24 mouse cellular contexts compared by ENCODE assay signal in genomic region chr10:80717281-80717680, GRCm38 (mm10). TPM values are rescaled to one million over a fixed set of nuclear protein-coding genes. Genes with fewer than 3 reads are reported as not detected.
A peak's percentile ranks its signal among the peaks of the same experiment; 100 is the strongest.
DNase-seq lines count a peak whose midpoint lies in the region; ATAC-seq and TF ChIP-seq lines count a peak whose summit lies in the region.
"Had no signal": no experiment of that assay in that cellular context is flagged by ENCODE, and none has a peak within 500 bp of the region (broad histone marks: within the 10 kb centered on the region; RNA-seq: fewer than 3 reads in every experiment).

No protein-coding gene starts in this region.

- H3K36me3 ChIP-seq in liver, embryonic 12.5 days, result peaks cover 100% of the 10 kb centered on the region
- peaks cover 93% of the 10 kb centered on the region for H3K36me3 ChIP-seq in liver, postnatal 0 days (replicated peaks; ENCODE audit: insufficient read depth, low read length)
- peaks cover 79% of the 10 kb centered on the region for H3K36me3 ChIP-seq in midbrain, embryonic 16.5 days (ENCODE audit: control insufficient read depth, insufficient read depth, low read length)

- H3K27ac ChIP-seq in liver, embryonic 12.5 days, result 0 out of 2 replicates have a peak overlapping the region, but pooled peaks have one; percentile 7
- no peak overlapping the region for H3K27ac ChIP-seq in liver, postnatal 0 days (ENCODE audit: low read depth)
- H3K27ac ChIP-seq in midbrain, embryonic 16.5 days (ENCODE audit: low read length), result no peak overlapping the region
- H3K27ac ChIP-seq: embryonic facial prominence, embryonic 13.5 days; forebrain, embryonic 10.5 days; forebrain, embryonic 13.5 days; hindbrain, embryonic 10.5 days; hindbrain, embryonic 13.5 days; intestine, embryonic 15.5 days had no signal

- H3K4me2 ChIP-seq in liver, embryonic 12.5 days, result no peak overlapping the region
- H3K4me2 ChIP-seq in liver, postnatal 0 days (ENCODE audit: low read depth, low read length), result no peak overlapping the region
- H3K4me2 ChIP-seq in midbrain, embryonic 16.5 days (ENCODE audit: low read length), result no peak overlapping the region
- H3K4me2 ChIP-seq: embryonic facial prominence, embryonic 13.5 days; forebrain, embryonic 13.5 days; heart, embryonic 11.5 days; hindbrain, embryonic 13.5 days; intestine, embryonic 15.5 days had no signal

- 81% methylated on average over 1 of the region's 1 CpGs for WGBS in liver, embryonic 12.5 days (ENCODE audit: insufficient replicate concordance)
- WGBS in liver, postnatal 0 days (ENCODE audit: insufficient replicate concordance), result 80% methylated on average over 1 of the region's 1 CpGs
- WGBS in midbrain, embryonic 16.5 days, result 85% methylated on average over 1 of the region's 1 CpGs

- no peak overlapping the region for H3K9ac ChIP-seq in liver, embryonic 12.5 days
- no peak overlapping the region for H3K9ac ChIP-seq in liver, postnatal 0 days (replicated peaks)
- H3K9ac ChIP-seq in midbrain, embryonic 16.5 days (ENCODE audit: low read depth, low read length), result no peak overlapping the region
- H3K9ac ChIP-seq: embryonic facial prominence, embryonic 13.5 days; forebrain, embryonic 13.5 days; hindbrain, embryonic 13.5 days; intestine, embryonic 15.5 days had no signal

- no peak for TF ChIP-seq CTCF in liver, postnatal 0 days (IDR thresholded peaks at IDR 0.05; ENCODE audit: low read depth)

- H3K4me1 ChIP-seq in liver, embryonic 12.5 days, result no peaks in the 10 kb centered on the region
- H3K4me1 ChIP-seq in liver, postnatal 0 days (ENCODE audit: insufficient read depth), result no peaks in the 10 kb centered on the region
- H3K4me1 ChIP-seq in midbrain, embryonic 16.5 days (ENCODE audit: control insufficient read depth, insufficient read depth, low read length), result no peaks in the 10 kb centered on the region
- H3K4me1 ChIP-seq: embryonic facial prominence, embryonic 13.5 days; forebrain, embryonic 10.5 days; forebrain, embryonic 13.5 days; hindbrain, embryonic 10.5 days; hindbrain, embryonic 13.5 days; intestine, embryonic 15.5 days had no signal

- no peak for ATAC-seq in liver, embryonic 12.5 days
- no peak for ATAC-seq in liver, postnatal 0 days
- ATAC-seq in midbrain, embryonic 16.5 days, result no peak
- ATAC-seq: forebrain, embryonic 13.5 days; forebrain, embryonic 16.5 days; hindbrain, embryonic 16.5 days; intestine, embryonic 15.5 days; Patski had no signal

- H3K4me3 ChIP-seq in liver, embryonic 12.5 days, result no peak overlapping the region
- no peak overlapping the region for H3K4me3 ChIP-seq in liver, postnatal 0 days (ENCODE audit: low read depth, low read length)
- H3K4me3 ChIP-seq in midbrain, embryonic 16.5 days (ENCODE audit: low read depth, low read length), result no peak overlapping the region
- H3K4me3 ChIP-seq: embryonic facial prominence, embryonic 13.5 days; forebrain, embryonic 10.5 days; forebrain, embryonic 13.5 days; hindbrain, embryonic 10.5 days; hindbrain, embryonic 13.5 days; intestine, embryonic 15.5 days had no signal

- H3K9me3 ChIP-seq in liver, embryonic 12.5 days (replicated peaks), result no peaks in the 10 kb centered on the region
- no peaks in the 10 kb centered on the region for H3K9me3 ChIP-seq in liver, postnatal 0 days (ENCODE audit: low read length)
- no peaks in the 10 kb centered on the region for H3K9me3 ChIP-seq in midbrain, embryonic 16.5 days (replicated peaks; ENCODE audit: control insufficient read depth, low read length, poor library complexity, severe bottlenecking)
- H3K9me3 ChIP-seq: embryonic facial prominence, embryonic 13.5 days; forebrain, embryonic 10.5 days; forebrain, embryonic 13.5 days; hindbrain, embryonic 10.5 days; hindbrain, embryonic 13.5 days; intestine, embryonic 15.5 days had no signal

- peak; percentile 59 to 80 for DNase-seq in adrenal gland, adult (ENCODE audit: inconsistent age in 2 of 2, low spot score in 1 of 2)
- DNase-seq in adrenal gland, postnatal 4 days (ENCODE audit: low spot score in 2 of 2), result no peak
- DNase-seq in liver, postnatal 0 days, result no peak
- DNase-seq in adrenal gland, postnatal 36 days, result peak; percentile 64 to 79
- DNase-seq in yolk sac, embryonic 10.5 days (ENCODE audit: low spot score), result no peak
- no peak for DNase-seq in embryo, embryonic 9.5 days (ENCODE audit: extremely low spot score)
- DNase-seq: cerebellum, adult 11-12 months; cerebellum, adult 9-10 months; cerebellum, postnatal 14 days; gastrocnemius, postnatal 14 days; heart, adult 11 months; kidney, adult 11 months had no signal

- no peak for TF ChIP-seq EP300 in liver, postnatal 0 days (IDR thresholded peaks at IDR 0.05; ENCODE audit: low read depth)

- no peaks in the 10 kb centered on the region for H3K27me3 ChIP-seq in liver, embryonic 12.5 days (replicated peaks)
- no peaks in the 10 kb centered on the region for H3K27me3 ChIP-seq in liver, postnatal 0 days (ENCODE audit: insufficient read depth, low read length)
- no peaks in the 10 kb centered on the region for H3K27me3 ChIP-seq in midbrain, embryonic 16.5 days (ENCODE audit: control insufficient read depth, insufficient read depth, low read depth, low read length)
- H3K27me3 ChIP-seq: embryonic facial prominence, embryonic 13.5 days; forebrain, embryonic 13.5 days; hindbrain, embryonic 13.5 days; intestine, embryonic 15.5 days; Patski had no signal

RNA-seq across cellular contexts. Expression of gene Izumo4, which starts 15.3 kb away (rescaled TPM):
- 10 to 100 TPM; 18.3 to 24.9 TPM for total RNA-seq in adrenal gland, postnatal 4 days (2021)
- 10.1 and 10.6 TPM in 2 replicates for polyA plus RNA-seq in liver, embryonic 12.5 days (2016; fragmentation: Nextera tagmentation; extraction: Ambion mirVana)
- 7.9 and 10.4 TPM in 2 replicates for polyA plus RNA-seq in liver, postnatal 0 days (2015; fragmentation: Nextera tagmentation; extraction: Ambion mirVana)
- 10 to 100 TPM in 1 of 2 experiments, 1 to 10 TPM in 1; 9.9 to 16.6 TPM for total RNA-seq in adrenal gland, postnatal 36 days (2021)
- 44.9 and 49.5 TPM in 2 replicates for polyA plus RNA-seq in midbrain, embryonic 16.5 days (2015; fragmentation: Nextera tagmentation; extraction: Ambion mirVana)

RNA-seq across cellular contexts. Expression of gene Mob3a, which starts 15.5 kb away (rescaled TPM):
- 10 to 100 TPM; 16.5 to 16.6 TPM for total RNA-seq in adrenal gland, postnatal 4 days (2021)
- polyA plus RNA-seq in liver, embryonic 12.5 days (2016; fragmentation: Nextera tagmentation; extraction: Ambion mirVana), result 43.9 and 45.3 TPM in 2 replicates
- 14.7 and 17.3 TPM in 2 replicates for polyA plus RNA-seq in liver, postnatal 0 days (2015; fragmentation: Nextera tagmentation; extraction: Ambion mirVana)
- total RNA-seq in adrenal gland, postnatal 36 days (2021), result 10 to 100 TPM; 19.4 to 20.1 TPM
- 61.4 and 64.3 TPM in 2 replicates for polyA plus RNA-seq in midbrain, embryonic 16.5 days (2015; fragmentation: Nextera tagmentation; extraction: Ambion mirVana)

RNA-seq across cellular contexts. Expression of gene Ap3d1, which starts 24.8 kb away (rescaled TPM):
- total RNA-seq in adrenal gland, postnatal 4 days (2021), result 100 to 1,000 TPM in 1 of 2 experiments, 10 to 100 TPM in 1; 98.9 to 114 TPM
- polyA plus RNA-seq in liver, embryonic 12.5 days (2016; fragmentation: Nextera tagmentation; extraction: Ambion mirVana), result 36.5 and 38.2 TPM in 2 replicates
- polyA plus RNA-seq in liver, postnatal 0 days (2015; fragmentation: Nextera tagmentation; extraction: Ambion mirVana), result 16.4 and 19.0 TPM in 2 replicates
- 10 to 100 TPM; 80.3 to 99.6 TPM for total RNA-seq in adrenal gland, postnatal 36 days (2021)
- polyA plus RNA-seq in midbrain, embryonic 16.5 days (2015; fragmentation: Nextera tagmentation; extraction: Ambion mirVana), result 99.5 and 112 TPM in 2 replicates

RNA-seq across cellular contexts. Expression of gene Dot1l, which starts 37.7 kb away (rescaled TPM):
- total RNA-seq in adrenal gland, postnatal 4 days (2021), result 10 to 100 TPM; 81.2 to 83.2 TPM
- 15.7 TPM in 2 replicates for polyA plus RNA-seq in liver, embryonic 12.5 days (2016; fragmentation: Nextera tagmentation; extraction: Ambion mirVana)
- polyA plus RNA-seq in liver, postnatal 0 days (2015; fragmentation: Nextera tagmentation; extraction: Ambion mirVana), result 4.6 TPM in 2 replicates
- total RNA-seq in adrenal gland, postnatal 36 days (2021), result 10 to 100 TPM; 53.2 to 64.6 TPM
- 17.7 and 17.8 TPM in 2 replicates for polyA plus RNA-seq in midbrain, embryonic 16.5 days (2015; fragmentation: Nextera tagmentation; extraction: Ambion mirVana)

RNA-seq across cellular contexts. Expression of gene Mknk2, which starts 39.4 kb away (rescaled TPM):
- 100 to 1,000 TPM; 126 to 134 TPM for total RNA-seq in adrenal gland, postnatal 4 days (2021)
- polyA plus RNA-seq in liver, embryonic 12.5 days (2016; fragmentation: Nextera tagmentation; extraction: Ambion mirVana), result 124 and 125 TPM in 2 replicates
- 45.8 and 46.1 TPM in 2 replicates for polyA plus RNA-seq in liver, postnatal 0 days (2015; fragmentation: Nextera tagmentation; extraction: Ambion mirVana)
- 100 to 1,000 TPM; 178 to 198 TPM for total RNA-seq in adrenal gland, postnatal 36 days (2021)
- 43.7 and 49.1 TPM in 2 replicates for polyA plus RNA-seq in midbrain, embryonic 16.5 days (2015; fragmentation: Nextera tagmentation; extraction: Ambion mirVana)

Comparison
In these comparisons a context has a peak if more than half of its experiments do, and no peak if none do; other contexts are left out.
1. DNase-seq: peak in adrenal gland, adult (2 of 2) and adrenal gland, postnatal 36 days (2 of 2); none in adrenal gland, postnatal 4 days (0 of 2), liver, postnatal 0 days (single experiment), yolk sac, embryonic 10.5 days (single experiment) and embryo, embryonic 9.5 days (single experiment).